Mouse (Mus musculus): Measurements from ENCODE around the gene Nfyc. TPM values are rescaled to one million over a fixed set of nuclear protein-coding genes. Genes with fewer than 3 reads are reported as not detected.

The Nfyc gene
- polyA plus RNA-seq, 2 experiments from 2014 or later = 64.7 to 67.5 TPM

DNA sequence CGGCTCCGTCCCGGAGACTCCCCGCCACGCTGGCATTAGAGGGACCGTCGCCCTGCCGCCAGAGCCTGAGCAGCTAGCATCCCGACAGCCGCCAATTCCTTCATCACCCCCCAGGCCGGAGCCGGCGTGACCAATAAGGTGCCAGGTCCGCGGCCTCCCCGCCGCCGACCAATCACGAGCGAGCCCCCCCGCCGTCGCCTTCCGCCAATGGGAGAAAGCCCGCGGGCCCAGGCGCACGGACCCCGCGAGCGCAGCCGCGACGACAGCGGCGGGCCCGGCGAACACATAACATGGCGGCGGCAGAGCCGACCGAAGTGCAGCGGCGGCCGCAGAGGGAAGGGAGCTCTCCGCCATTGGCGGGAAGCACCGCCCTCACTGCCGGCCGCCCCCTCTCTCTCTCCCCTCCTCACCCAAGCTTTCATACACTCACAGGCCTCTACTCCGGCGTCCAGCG is 6.2 kb downstream of the Nfyc start:
- ATAC-seq = peak; percentile 66

DNA sequence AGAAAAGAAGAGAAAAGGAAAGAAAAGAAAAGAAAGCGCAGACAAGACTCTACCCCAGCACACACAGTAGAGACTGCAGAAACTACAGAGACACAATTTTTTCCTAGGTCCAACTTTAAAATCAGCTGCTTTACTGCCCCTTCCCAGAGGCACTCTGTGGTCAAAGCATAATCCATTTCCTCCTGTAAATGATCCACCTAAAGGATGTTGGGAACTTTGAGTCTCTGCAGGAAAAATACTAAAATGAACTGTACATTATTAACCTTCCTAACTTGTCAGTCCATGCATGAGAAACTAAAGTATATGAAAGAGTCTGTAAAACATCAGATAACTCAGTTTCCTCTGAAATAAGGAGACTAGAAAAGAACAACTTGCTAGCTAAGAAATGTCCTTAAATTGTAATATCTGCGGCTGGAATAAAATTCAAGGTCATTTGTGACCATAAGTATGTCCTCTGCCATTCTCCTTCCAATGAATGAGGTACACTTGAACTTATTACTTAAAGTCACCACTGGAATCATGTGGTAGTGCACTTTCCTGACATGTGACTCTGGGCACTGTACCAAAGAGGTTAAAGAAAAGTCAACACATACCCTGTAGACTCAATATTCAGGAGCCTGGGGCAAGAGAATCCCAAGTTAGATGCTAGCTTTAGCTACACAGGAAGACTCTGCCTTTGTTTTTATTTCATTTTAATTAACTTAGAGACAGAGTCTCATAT is 9.0 kb downstream of the Nfyc start:
- ATAC-seq = no peak

DNA sequence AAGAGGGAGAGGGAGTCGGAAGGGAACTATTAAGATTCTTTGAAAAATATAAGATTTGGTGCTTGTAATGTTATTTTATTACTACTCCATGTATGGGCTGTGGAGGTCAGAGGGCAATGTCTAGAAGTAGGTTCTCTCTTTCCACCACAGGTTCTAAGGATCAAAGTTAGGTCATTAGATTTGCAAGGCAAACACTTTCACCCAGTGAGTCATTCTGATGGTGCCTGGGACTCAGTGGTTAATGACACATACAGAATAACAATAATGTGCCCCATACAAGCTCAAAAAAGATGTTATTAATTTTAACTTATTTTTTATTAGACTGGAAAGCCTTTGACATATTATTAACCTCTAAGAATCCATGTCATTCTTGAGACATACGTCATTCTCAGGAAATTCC is 11.5 kb downstream of the Nfyc start:
- ATAC-seq = no peak

DNA sequence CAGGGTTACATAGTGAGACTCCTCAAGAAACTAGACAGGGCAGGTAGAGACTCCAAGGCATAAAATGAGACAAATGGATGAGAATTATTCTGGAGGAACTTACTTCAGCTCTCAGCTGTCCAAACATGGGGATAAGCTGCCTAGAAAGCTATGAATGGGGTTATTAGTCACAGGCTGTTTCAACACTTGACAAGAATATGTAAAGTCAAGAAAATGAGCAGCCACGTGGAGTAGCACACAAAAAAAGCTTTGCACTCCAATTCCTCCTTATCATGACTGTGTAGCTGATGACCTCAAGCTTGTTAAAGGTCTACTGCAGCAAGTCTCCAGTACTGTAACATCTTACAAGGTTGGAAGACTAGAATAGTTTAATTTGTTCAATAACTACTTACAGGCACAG is 12.1 kb downstream of the Nfyc start:
- no peak for ATAC-seq

DNA sequence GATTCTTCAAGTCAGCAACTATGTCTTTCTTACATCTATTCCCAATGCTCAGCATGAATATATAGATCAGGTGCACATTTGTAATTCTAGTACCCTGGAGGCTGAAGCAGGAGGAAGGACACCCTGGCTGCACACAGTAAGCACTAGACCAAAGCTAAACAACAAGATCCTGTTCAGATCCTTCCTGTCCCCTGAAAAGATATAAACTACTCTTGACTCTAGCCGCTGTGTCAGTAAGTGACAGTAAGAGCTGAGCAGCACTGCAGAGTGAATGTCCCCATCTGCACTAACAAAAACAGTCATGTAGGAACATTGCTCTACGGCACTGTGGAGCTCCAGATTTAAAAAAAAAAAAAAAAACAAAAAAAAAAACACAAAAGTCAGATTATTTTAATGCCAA is 13.4 kb downstream of the Nfyc start:
- no peak for ATAC-seq

DNA sequence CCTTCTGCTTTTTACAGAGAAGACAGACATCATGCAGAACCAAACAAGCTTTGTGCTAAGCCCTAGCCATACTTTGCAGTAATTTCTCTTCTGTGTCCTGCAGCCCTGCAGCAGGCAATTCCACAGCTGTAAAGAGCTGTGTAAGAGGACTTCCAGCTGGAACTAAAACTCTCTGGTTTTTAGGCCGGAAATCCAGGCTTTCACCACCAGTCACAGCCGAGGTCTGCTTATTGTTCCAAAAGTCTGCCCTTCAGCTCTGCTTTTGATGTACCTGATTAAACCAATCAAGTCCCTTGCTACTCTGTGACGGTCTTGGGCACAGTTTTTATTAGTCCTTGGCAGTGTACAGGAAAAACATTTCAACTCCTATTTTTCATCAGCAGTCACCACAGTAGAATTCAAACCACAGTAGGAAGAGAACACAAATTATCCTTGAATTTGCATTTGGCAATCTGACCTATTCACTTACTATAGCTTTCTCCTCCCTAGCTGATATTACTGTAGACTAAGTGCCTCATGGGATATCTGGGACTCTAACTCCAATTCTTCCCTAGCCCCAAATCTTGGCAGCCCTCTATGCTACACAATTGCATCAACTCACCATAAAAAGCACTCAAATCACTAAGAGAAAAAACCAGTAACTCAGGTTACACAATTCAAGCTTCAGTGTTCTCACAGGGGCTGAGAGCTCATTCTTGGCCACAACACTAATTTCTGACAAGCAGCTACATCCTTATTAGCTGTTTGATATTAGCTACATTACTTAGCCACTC is 14.2 kb downstream of the Nfyc start:
- no peak for ATAC-seq

DNA sequence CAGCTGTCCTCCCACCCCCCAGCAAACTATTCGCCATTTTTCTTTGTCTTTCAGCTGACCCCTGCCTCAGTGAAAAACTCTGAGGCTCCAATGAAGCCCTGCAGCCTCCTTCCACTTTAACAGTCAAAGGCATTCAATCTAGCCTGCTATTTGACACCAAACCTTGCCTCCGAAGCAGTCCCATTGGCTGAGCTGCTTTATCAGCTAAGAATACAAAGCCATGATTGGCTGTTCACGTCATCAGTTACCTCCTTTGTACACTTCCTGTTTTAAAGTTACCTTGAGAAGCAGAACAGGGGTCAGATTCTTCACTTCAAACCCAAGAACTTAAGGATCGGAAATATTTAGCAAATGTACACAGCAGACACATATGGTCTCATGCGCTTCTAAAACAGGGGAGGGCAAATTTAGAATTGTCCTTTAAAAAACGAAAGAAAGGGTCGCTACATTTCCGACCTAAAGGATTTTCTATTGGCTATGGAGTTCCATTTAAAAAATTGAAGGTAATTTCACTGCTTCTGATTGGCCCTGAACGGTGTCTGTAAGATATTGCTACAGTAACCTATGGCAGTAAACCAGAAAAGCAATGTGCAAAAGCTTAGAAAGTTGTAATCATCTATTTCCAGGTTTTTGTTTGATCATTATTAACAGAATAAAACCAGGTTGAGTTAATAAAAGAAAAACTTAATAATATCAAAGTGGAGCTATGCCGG is 15.6 kb downstream of the Nfyc start:
- peak; percentile 99 for ATAC-seq

DNA sequence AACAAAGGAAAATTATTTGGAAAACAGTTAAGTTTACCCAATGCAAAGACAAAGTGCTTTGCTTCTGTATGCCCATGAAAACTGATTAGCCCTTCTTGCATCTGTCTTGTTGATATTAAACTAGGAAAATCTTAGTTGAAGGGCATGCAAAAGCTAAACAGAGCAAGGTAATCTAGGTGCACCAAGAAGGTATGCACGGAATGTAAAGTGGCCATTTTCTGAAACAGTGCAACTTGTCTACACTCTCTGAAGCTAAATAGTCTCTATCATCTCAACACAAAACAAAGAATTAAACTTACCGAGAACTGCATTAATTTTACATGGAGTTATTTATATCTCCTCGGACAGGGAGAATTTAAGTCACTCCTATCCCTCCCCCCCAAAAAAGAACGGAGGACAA is 16.2 kb downstream of the Nfyc start:
- ATAC-seq = no peak

DNA sequence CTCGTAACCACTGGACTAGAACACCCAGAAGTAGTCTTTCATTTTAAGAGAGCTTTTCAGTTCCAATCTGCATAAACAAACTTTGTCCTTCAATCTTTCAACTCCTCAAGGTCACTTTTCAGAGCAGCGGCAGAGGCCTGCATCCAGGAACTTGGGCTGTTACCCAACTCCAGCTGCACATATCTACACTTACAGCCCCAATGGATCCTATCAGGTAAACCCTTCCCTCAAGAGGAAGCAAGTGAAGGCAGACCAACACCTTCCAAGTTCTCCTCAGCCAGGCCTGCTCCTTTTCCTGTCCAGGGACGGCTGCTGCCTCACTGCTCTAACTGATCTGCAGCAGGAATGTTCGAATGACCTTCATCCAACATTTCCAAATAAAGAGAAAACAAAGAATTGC is 17.2 kb downstream of the Nfyc start:
- no peak for ATAC-seq

DNA sequence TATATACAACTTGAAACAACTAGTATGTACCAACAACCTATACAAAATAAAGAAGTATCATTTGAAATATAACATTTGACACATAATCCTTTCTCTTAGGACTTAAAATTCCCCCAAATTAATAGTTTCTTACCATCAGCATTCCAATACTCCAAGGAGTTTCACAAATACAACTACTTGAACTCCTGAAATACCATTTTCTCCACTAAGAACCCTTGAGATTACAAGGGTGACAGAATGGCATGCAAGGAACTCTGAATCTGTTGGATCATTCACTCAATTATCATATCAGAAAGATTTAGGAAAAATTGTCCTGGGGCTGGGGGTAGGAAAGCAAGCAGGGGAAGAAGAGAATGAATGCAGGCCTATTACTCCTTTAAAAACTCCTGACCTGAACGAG is 17.6 kb downstream of the Nfyc start:
- no peak for ATAC-seq

DNA sequence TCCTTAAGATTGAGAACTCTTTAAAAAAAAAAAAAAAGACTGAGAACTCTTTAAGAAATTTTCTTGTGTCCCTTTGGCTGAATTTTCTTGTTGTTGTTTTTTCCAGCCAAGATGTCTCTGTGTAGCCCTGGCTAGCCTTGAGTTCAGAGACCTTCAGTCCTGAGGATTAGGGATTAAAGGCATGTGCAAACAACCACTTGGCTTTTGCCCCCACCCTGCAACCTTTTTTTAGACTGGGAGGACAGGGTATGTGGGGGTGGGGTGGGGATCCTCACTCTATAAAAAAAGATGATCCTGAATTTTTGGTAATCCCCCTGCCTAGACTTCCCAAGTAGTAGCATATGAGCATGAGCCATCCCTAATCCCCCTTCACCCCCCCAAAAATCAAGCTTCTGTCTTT is 25.6 kb downstream of the Nfyc start:
- ATAC-seq = no peak

DNA sequence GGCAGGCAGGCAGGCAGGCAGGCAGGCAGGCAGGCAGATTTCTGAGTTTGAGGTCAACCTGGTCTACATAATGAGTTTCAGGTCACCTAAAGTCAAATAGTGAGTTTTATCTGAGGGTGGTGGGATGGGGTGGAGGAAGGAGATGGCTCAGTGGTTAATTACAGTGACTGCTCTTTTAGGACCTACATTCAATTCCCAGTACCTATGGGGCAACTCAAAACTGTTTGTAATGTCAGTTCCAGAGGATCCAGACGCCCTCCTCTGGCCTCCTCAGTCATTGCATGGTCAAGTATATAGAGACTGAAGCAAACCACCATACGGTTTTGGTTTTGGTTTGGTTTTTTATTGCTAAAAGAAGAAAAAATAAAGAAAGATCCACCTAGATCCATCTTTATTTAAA is 29.9 kb downstream of the Nfyc start:
- peak; percentile 69 for ATAC-seq

DNA sequence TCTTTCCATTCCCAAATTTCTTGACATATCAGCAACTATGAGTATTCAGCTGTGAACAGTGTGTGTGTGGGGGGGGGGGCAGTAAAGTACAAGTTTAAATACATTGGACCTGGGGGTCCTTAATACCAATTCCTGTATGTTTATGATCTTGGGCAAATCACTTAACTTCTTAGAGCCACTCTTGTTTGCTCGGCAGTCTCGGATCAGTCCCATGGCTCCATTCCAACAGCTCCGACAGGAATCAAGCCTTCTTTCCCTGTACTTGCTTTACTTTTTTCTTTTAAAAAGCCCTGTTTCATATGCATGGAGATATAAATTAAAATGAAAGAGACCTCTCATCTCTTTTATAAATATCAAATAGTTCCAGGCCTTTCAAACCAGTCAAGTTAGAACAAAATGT is 30.7 kb downstream of the Nfyc start:
- no peak for ATAC-seq

DNA sequence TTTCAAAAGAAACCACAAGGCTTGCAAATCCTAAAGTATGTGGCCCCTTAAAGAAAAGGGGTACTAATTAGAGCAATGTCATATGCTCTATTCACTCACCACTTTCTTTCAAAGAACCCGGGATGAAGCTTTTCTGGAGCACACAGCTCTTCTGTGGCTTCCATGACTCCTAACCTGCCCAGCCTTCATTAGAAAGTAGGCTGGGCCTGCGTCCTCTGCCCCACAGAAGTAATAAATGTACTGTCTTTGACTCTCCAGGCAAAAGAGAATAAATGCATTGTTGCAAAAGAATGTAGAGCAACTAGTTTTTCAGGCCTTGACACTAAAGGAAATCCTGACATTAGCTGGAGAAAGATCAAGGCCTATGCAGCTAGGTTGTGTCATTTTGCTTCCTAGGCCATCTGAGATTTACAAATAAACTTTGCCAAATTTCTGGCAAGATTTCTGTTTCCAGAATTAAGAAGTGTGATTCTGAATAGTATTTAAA is 31.6 kb downstream of the Nfyc start:
- ATAC-seq = no peak

DNA sequence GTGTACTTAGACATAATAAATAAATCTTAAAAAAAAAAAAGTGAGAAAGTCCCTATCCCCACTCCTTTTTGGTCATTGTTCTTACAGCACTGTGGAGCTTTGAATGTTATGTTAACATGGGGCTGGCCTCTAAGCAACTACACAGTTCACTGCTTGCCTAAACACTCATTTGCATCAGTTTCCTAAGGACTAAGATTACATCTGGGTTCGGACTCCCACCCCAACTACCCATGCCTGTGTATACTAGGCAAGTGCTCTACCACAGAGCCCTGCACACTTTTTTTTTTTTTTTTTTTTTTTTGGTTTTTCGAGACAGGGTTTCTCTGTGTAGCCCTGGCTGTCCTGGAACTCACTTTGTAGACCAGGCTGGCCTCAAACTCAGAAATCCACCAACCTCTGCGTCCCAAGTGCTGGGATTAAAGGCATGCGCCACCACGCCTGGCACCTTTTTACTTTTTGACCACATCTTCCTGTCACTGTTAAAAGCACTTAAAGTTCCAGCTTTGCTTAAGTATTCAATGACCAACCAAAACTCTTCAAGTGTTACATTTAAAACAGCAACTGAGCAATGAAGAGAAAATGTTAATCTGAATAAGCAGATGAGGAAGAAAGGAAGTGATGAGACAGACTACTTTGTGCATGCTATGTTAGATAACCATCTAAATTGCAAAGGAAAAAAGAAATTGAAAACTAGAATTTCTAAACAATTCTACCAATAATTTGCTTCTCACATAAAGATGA is 33.2 kb downstream of the Nfyc start:
- ATAC-seq = peak; percentile 38

DNA sequence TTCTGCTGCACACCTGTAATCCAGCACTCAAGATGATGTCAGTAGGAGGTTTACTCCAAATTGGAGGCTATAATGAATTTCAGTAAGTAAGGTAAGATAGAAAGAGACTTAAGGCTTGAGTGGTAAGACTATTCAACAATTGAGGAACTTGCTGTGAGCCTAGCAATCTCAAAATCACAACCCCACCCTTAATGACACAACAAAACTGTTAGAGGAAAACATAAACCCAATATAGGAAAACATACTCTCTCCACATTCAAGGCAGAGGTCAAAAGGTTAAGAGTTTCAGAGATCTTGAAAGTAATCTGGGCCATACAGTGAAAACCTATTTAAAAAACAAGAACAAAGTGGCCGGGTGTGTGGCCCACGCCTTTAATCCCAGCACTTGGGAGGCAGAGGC is 34.7 kb downstream of the Nfyc start:
- no peak for ATAC-seq

DNA sequence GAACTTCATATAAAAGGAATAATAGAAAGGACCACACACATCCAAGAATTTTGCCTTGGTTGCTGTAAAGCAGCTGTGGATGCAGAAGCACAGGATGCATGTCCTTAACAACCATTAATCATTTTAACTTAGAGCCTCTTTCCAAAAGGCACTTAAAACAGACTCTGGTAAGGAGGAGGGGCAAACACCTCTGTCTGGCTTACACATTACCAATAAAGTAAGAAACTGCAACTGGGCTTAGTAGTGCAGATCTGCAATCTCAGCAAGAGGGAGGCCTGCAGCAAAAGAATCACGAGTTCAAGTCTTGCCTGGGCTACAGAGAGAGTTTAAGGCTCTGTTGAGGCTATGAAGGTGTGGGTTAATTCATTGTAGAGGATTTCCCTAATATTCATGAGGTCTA is 35.7 kb downstream of the Nfyc start:
- ATAC-seq = no peak

DNA sequence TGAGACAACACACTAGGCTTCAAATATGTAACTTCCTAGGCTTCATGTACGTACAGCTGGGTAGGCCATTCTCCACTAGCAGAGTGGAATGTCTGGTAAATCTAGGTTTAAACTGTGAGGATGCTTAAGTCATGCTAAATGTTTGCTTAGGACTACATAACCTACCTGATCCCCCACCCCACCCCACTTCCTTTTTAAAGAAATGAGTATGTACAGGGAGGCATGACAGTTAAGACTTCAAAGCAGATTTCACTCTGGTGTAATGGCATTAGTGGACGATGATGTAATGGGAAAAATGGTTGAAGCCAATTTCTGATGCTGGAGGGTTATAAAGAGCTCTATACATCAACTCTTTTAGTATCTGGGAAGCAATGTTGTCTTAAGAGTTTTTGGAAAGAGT is 38.5 kb downstream of the Nfyc start:
- ATAC-seq = peak; percentile 33

DNA sequence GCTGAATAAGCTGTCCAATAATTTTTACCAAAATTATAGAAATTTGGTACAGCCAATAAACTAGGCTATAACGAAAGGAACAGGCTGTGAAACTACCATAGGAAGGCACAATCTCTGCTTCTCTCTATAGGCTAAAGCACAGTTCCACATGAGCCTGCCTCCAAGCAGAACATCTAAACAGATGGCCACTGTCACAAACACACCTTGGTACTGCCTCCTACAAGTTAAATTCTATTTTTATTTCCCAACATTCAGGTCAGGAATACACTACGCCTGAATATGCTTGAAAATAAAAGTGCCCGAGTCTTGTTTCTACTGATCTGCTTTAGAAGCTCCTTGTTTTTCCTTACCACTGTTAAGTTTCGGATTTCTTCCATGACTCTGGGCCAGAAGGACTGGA is 41.3 kb downstream of the Nfyc start:
- ATAC-seq = no peak

DNA sequence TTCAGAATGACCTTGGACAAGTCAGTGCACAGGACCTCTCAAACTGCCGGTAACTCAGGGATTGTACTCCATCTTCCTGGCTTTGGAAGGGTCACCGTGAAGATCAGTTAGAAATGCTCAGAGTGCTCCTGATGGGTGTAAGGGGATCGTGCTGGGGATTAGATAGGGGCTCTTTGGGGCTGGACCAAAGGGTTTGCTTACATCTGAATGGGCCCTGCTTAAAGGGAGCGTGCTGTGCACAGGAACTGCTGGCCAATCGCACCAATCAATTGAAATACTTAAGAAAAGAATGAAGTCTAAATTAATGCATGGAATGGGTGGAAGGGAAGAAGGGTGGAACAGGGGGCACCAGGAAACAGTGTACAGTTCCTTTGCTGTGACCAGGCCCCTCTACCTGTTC is 75.6 kb downstream of the Nfyc start:
- ATAC-seq = no peak

DNA sequence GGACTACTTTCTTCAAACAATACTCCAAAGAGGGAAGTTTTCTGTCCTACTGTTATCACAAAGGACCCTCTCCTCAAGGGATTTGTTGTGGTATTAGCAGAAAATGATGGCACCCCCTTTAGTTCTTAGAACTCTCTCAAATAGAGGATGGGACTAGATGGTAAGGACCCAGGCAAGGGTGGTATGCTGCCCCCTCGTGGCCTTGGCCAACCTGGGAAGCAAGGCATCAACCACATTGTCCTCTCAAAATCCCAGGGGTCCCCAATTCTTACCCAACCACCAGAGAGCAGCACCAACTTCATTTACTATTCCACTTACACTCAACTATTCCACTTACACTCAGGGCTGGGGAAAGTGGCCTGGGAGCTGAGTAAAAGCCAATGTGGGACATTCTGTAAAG is 76.1 kb downstream of the Nfyc start:
- ATAC-seq = no peak

DNA sequence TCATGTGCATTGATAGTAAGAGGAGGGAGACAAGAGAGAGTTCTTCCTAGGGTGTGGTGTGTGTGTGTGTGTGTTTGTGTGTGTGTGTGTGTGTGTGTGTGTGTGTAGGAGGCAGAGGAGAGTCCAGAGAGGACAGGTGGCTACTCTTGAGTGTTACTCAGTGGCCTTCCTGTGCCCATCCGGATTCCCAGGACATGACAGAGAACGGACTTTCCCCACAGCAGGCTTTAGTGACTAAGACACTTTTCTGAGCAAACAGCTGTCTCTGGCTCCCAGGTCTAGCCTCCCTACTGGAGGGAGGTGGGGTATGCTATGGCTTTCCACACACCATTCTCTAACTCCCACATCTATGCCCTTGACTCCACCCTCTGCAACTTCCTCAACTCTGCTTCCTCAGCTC is 81.8 kb downstream of the Nfyc start:
- ATAC-seq = no peak
